Comparison of ENCODE assay signal across 21 mouse cellular contexts in the genomic region with DNA sequence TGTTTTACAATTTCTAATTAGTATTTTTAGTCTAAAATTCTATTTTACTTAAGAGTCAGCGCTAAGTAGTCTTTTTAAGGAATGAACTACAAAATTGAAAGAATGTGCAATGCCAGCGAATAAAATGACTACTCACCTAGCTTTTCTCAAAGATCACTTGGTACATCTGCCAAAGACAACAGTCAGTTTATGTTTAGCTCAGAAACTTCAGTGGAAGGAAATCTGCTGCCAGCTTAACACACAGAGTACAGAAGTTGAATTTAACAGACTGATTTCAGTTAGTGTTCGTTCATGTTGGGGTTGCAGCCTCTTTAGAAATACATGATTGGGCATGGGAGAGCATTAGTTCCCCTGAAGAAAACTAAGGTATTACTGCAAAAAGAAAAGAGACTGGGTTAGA.
"Had no signal": no experiment of that assay in that cellular context is flagged by ENCODE, and none has a peak within 500 bp of the region (broad histone marks: within the 10 kb centered on the region; RNA-seq: fewer than 3 reads in every experiment).

No protein-coding gene starts in this region.

- H3K4me2 ChIP-seq: heart, embryonic 11.5 days; heart, embryonic 13.5 days; heart, embryonic 15.5 days; hindbrain, embryonic 13.5 days; hindbrain, embryonic 15.5 days; limb, embryonic 13.5 days; limb, embryonic 15.5 days; liver, embryonic 11.5 days had no signal

- H3K4me1 ChIP-seq: hindbrain, embryonic 15.5 days; limb, embryonic 15.5 days had no signal

- H3K9ac ChIP-seq: forebrain, postnatal 0 days; heart, embryonic 13.5 days; heart, embryonic 15.5 days; hindbrain, embryonic 13.5 days; hindbrain, embryonic 15.5 days; limb, embryonic 13.5 days; limb, embryonic 15.5 days; liver, embryonic 14.5 days had no signal

- H3K9me3 ChIP-seq: heart, embryonic 13.5 days; heart, embryonic 15.5 days; hindbrain, embryonic 13.5 days; hindbrain, embryonic 15.5 days; limb, embryonic 13.5 days; limb, embryonic 15.5 days had no signal

- H3K27me3 ChIP-seq: heart, embryonic 13.5 days; heart, embryonic 15.5 days; hindbrain, embryonic 13.5 days; hindbrain, embryonic 15.5 days; limb, embryonic 13.5 days; limb, embryonic 15.5 days had no signal

- H3K27ac ChIP-seq: heart, adult 2 months; heart, embryonic 13.5 days; heart, embryonic 15.5 days; hindbrain, embryonic 13.5 days; hindbrain, embryonic 15.5 days; hindbrain, postnatal 0 days; limb, embryonic 13.5 days; limb, embryonic 15.5 days; liver, embryonic 14.5 days had no signal

- H3K4me3 ChIP-seq: heart, adult 2 months; heart, embryonic 13.5 days; heart, embryonic 15.5 days; hindbrain, embryonic 13.5 days; hindbrain, embryonic 15.5 days; limb, embryonic 13.5 days; limb, embryonic 15.5 days had no signal

- H3K36me3 ChIP-seq: heart, embryonic 15.5 days had no signal

- DNase-seq: forebrain, postnatal 0 days; gastrocnemius, postnatal 14 days; gastrocnemius, postnatal 36 days; heart, adult 2 months; heart, postnatal 14 days; heart, postnatal 36 days; kidney, adult 18-20 months; kidney, postnatal 10 days; layer of hippocampus, postnatal 36 days; left cerebral cortex, postnatal 4 days had no signal

- ATAC-seq: forebrain, postnatal 0 days; hindbrain, postnatal 0 days; intestine, embryonic 16.5 days had no signal
